Comparison of ENCODE assay signal across 10 mouse cellular contexts in genomic region chr3:92510786-92511185, GRCm38 (mm10). TPM values are rescaled to one million over a fixed set of nuclear protein-coding genes. Genes with fewer than 3 reads are reported as not detected.
DNase-seq lines count a peak whose midpoint lies in the region; ATAC-seq lines count a peak whose summit lies in the region.
"Had no signal": no experiment of that assay in that cellular context is flagged by ENCODE, and none has a peak within 500 bp of the region (broad histone marks: within the 10 kb centered on the region; RNA-seq: fewer than 3 reads in every experiment).

No protein-coding gene starts in this region.

- no peaks in the 10 kb centered on the region for H3K36me3 ChIP-seq in heart, embryonic 12.5 days
- H3K36me3 ChIP-seq in embryonic facial prominence, embryonic 14.5 days (ENCODE audit: control insufficient read depth, insufficient read depth, low read length), result no peaks in the 10 kb centered on the region
- H3K36me3 ChIP-seq: heart, embryonic 15.5 days had no signal

- H3K9ac ChIP-seq in heart, embryonic 12.5 days, result no peak overlapping the region
- no peak overlapping the region for H3K9ac ChIP-seq in embryonic facial prominence, embryonic 14.5 days (ENCODE audit: low read depth, low read length)
- H3K9ac ChIP-seq: heart, embryonic 15.5 days had no signal

- H3K27ac ChIP-seq in heart, embryonic 12.5 days (ENCODE audit: poor library complexity, severe bottlenecking), result no peak overlapping the region
- H3K27ac ChIP-seq in embryonic facial prominence, embryonic 14.5 days (replicated peaks; ENCODE audit: low read depth, low read length), result no peak overlapping the region
- H3K27ac ChIP-seq: heart, embryonic 15.5 days had no signal

- peak; percentile 57; the same call in 1 of the 2 replicates for ATAC-seq in heart, embryonic 12.5 days (ENCODE audit: insufficient number of reproducible peaks, low FRiP score)
- no peak for ATAC-seq in embryonic facial prominence, embryonic 14.5 days (ENCODE audit: low read depth)
- peak; percentile 37; the same call in 1 of the 2 replicates for ATAC-seq in megakaryocyte progenitor cell, adult 5-6 weeks (replicated peaks; ENCODE audit: poor library complexity)

- H3K27me3 ChIP-seq in heart, embryonic 12.5 days (replicated peaks), result no peaks in the 10 kb centered on the region
- H3K27me3 ChIP-seq in embryonic facial prominence, embryonic 14.5 days (replicated peaks; ENCODE audit: control insufficient read depth, insufficient read depth, low read length), result no peaks in the 10 kb centered on the region
- H3K27me3 ChIP-seq: heart, embryonic 15.5 days had no signal

- DNase-seq in heart, adult 11 months, result no peak
- DNase-seq in ovary, postnatal 36 days (ENCODE audit: low spot score), result peak; percentile 16
- no peak for DNase-seq in ovary, postnatal 10 days (ENCODE audit: low spot score)
- DNase-seq in embryonic facial prominence, embryonic 14.5 days (ENCODE audit: low spot score), result peak; percentile 40
- DNase-seq in cerebellum, adult 11 months, result no peak
- DNase-seq in cerebellum, adult 11-12 months, result no peak

- H3K4me3 ChIP-seq in heart, embryonic 12.5 days, result no peak overlapping the region
- no peak overlapping the region for H3K4me3 ChIP-seq in embryonic facial prominence, embryonic 14.5 days (ENCODE audit: low read depth, low read length)
- H3K4me3 ChIP-seq: heart, embryonic 15.5 days had no signal

- H3K4me2 ChIP-seq in heart, embryonic 12.5 days, result no peak overlapping the region
- no peak overlapping the region for H3K4me2 ChIP-seq in embryonic facial prominence, embryonic 14.5 days (ENCODE audit: low read depth, low read length)
- H3K4me2 ChIP-seq: heart, embryonic 15.5 days had no signal

- H3K9me3 ChIP-seq in heart, embryonic 12.5 days (replicated peaks), result no peaks in the 10 kb centered on the region
- H3K9me3 ChIP-seq in embryonic facial prominence, embryonic 14.5 days (ENCODE audit: control insufficient read depth, low read length), result no peaks in the 10 kb centered on the region
- H3K9me3 ChIP-seq: heart, embryonic 15.5 days had no signal

- no peaks in the 10 kb centered on the region for H3K4me1 ChIP-seq in heart, embryonic 12.5 days (replicated peaks)
- H3K4me1 ChIP-seq in embryonic facial prominence, embryonic 14.5 days (ENCODE audit: control insufficient read depth, insufficient read depth, low read length), result no peaks in the 10 kb centered on the region
- H3K4me1 ChIP-seq: heart, embryonic 15.5 days had no signal

RNA-seq across cellular contexts. Expression of gene Sprr4, which starts 10.5 kb away (rescaled TPM):
- not detected in 2 replicates for polyA plus RNA-seq in heart, embryonic 12.5 days (2016; fragmentation: Nextera tagmentation; extraction: Ambion mirVana)
- polyA plus RNA-seq in embryonic facial prominence, embryonic 14.5 days (2014; fragmentation: Nextera tagmentation; extraction: Ambion mirVana), result not detected in 2 replicates
- total RNA-seq in megakaryocyte progenitor cell, adult 5-6 weeks (2015), result not detected in 2 replicates
- not detected in 2 replicates for total RNA-seq in megakaryocyte progenitor cell, adult 5-6 weeks (2017)
- total RNA-seq: MEL had no signal
- polyA plus RNA-seq: heart, embryonic 15.5 days had no signal

RNA-seq across cellular contexts. Expression of gene 2310046K23Rik, which starts 23.5 kb away (rescaled TPM):
- not detected in 2 replicates for polyA plus RNA-seq in heart, embryonic 12.5 days (2016; fragmentation: Nextera tagmentation; extraction: Ambion mirVana)
- 0.89 TPM in 1 of 2 replicates, not detected in the other for polyA plus RNA-seq in embryonic facial prominence, embryonic 14.5 days (2014; fragmentation: Nextera tagmentation; extraction: Ambion mirVana)
- total RNA-seq in megakaryocyte progenitor cell, adult 5-6 weeks (2015), result not detected in 2 replicates
- total RNA-seq in megakaryocyte progenitor cell, adult 5-6 weeks (2017), result not detected in 2 replicates
- total RNA-seq: MEL had no signal
- polyA plus RNA-seq: heart, embryonic 15.5 days had no signal

RNA-seq across cellular contexts. Expression of gene Sprr1a, which starts 25.1 kb away (rescaled TPM):
- polyA plus RNA-seq in heart, embryonic 12.5 days (2016; fragmentation: Nextera tagmentation; extraction: Ambion mirVana), result 0.24 and 0.37 TPM in 2 replicates
- polyA plus RNA-seq in embryonic facial prominence, embryonic 14.5 days (2014; fragmentation: Nextera tagmentation; extraction: Ambion mirVana), result 28.3 and 67.4 TPM in 2 replicates
- not detected in 2 replicates for total RNA-seq in megakaryocyte progenitor cell, adult 5-6 weeks (2015)
- total RNA-seq in megakaryocyte progenitor cell, adult 5-6 weeks (2017), result not detected in 2 replicates
- total RNA-seq: MEL had no signal

RNA-seq across cellular contexts. Expression of gene Sprr3, which starts 52.3 kb away (rescaled TPM):
- not detected in 2 replicates for polyA plus RNA-seq in heart, embryonic 12.5 days (2016; fragmentation: Nextera tagmentation; extraction: Ambion mirVana)
- 0.45 and 4.9 TPM in 2 replicates for polyA plus RNA-seq in embryonic facial prominence, embryonic 14.5 days (2014; fragmentation: Nextera tagmentation; extraction: Ambion mirVana)
- total RNA-seq in megakaryocyte progenitor cell, adult 5-6 weeks (2015), result not detected in 2 replicates
- not detected in 2 replicates for total RNA-seq in megakaryocyte progenitor cell, adult 5-6 weeks (2017)
- total RNA-seq: MEL had no signal
- polyA plus RNA-seq: heart, embryonic 15.5 days had no signal

Comparison
In these comparisons a context has a peak if more than half of its experiments do, and no peak if none do; other contexts are left out.
1. DNase-seq: peak in ovary, postnatal 36 days (single experiment) and embryonic facial prominence, embryonic 14.5 days (single experiment); none in heart, adult 11 months (single experiment), ovary, postnatal 10 days (single experiment), cerebellum, adult 11 months (single experiment) and cerebellum, adult 11-12 months (single experiment).
2. RNA of gene Sprr1a, which starts 25.1 kb away (polyA plus RNA-seq): 28.3 to 67.4 TPM in embryonic facial prominence, embryonic 14.5 days; 0.24 to 0.37 TPM in heart, embryonic 12.5 days; every median in the first group is over 10 times any median in the second.